Mouse (Mus musculus): ENCODE measurements around the gene Actr5. TPM values are rescaled to one million over a fixed set of nuclear protein-coding genes. Genes with fewer than 3 reads are reported as not detected.

The Actr5 gene
- 10 to 100 TPM; 11.3 to 12.8 TPM for total RNA-seq (2021)
- long read RNA-seq, experiment 1, partial matches to known transcripts, result 0 of 7 reads
- long read RNA-seq, experiment 1, other reads (novel, unspliced or antisense), result 3 of 7 reads
- long read RNA-seq, experiment 2, transcript Actr5-201 (9 exons, 2,402 nt), result major isoform, 6 of 13 reads
- long read RNA-seq, experiment 2, partial matches to known transcripts, result 2 of 13 reads
- long read RNA-seq, experiment 2, other reads (novel, unspliced or antisense), result 4 of 13 reads

DNA sequence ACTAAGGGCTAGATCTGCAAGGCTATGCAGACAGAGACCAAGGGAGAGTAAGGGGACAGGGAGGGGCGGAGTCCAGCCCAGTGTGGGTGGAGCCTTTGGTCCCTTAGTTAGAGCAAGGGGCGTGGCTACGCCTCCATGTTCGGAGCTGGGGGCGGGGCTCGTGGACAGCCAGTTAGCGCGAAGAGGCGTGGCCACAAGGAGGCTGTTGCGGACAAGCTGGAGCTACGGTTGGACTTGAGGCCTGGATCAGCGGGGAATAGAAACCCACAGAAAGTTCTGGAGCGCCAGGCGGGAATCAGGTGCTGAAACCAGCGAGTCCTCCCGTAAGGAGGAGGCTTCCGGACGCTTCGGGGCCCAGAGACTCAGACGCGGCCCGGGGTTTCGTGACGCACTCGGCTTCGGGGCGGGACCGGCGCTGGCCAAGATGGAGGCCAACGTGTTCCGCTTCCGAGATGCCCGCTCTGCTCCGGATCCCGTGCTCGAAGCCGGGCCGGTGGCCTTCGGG is at the start of gene Actr5:
Gene Actr5, plus strand, starts transcription at position 171 of the 505 bp plus-strand sequence.
- peak within 1 kb of the TSS; percentile 96 for H3K27ac ChIP-seq
- peak; percentile 19; the same call in 1 of the 2 replicates for TF ChIP-seq CTCF (conservative IDR thresholded peaks at IDR 0.05)
- H3K4me3 ChIP-seq, result peak within 1 kb of the TSS; percentile 93
- peak; percentile 84 to 90 for DNase-seq (ENCODE audit: low spot score in 2 of 2)

DNA sequence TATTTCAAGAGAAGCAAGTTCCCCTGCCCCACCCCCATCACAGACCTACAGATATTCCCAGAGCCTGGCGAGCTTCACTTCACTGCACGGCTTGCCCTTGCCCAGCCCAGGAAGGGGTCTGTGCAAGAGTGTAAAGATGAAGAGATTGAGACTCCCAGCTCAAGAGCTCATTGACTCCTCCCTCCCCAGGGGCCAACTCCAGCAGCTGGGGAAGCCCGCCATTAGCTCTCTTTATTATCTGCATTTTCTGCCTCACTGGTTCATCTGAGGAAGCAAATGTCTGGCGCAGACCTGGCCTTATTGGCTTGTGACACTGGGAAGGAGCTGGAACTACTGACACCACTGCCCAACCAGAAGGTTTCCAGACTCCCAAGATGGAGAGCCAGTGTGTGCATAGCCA is 44.7 kb upstream of the Actr5 start:
- Histone ChIP-seq H3K27ac (no peak overlapping the region), H3K4me3 (no peak overlapping the region)
- DNase-seq (ENCODE audit: low spot score in 2 of 2), result no peak
- TF ChIP-seq CTCF (conservative IDR thresholded peaks at IDR 0.05), result no peak

DNA sequence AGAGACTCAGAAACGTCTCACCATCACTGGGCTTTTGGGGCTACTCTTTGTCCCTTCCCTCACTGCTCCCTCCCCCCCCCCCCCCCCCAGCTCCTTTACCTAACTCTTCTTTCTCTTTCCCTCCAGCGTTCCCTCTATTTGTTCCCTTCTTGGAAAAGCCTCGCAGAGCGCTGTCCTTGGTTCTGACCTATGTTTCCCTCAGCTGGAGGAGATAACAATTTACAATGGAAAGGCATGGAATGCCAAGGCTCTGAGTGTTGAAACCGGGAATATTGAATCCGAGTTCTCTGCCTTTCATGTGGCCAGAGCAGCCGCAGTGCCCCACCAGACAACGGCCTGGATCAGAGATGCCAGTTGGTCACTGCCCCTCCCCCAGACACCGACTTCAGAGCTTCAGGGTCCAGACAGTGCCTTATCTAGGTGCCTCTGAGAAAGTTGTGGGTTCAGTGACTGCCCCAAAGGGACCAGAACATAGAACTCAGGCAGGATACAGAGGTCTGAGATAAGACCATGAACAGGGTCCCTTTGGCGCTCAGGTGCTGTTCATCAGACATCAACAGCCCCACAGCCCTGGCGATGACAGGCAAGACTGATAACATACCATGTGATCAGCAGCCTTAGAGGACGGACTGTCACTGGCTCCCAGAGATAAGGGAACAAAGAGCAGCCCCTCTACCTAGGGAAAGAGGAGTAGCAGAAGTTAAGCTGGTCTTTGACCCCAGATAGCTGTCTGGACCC is 39.9 kb upstream of the Actr5 start:
- H3K27ac ChIP-seq, result no peak overlapping the region
- no peak for DNase-seq (ENCODE audit: low spot score in 2 of 2)
- no peak for TF ChIP-seq CTCF (conservative IDR thresholded peaks at IDR 0.05)
- H3K4me3 ChIP-seq, result no peak overlapping the region

GRCm38 (mm10) chr2:158588524-158589271 is 36.0 kb upstream of the Actr5 start:
- DNase-seq (ENCODE audit: low spot score in 2 of 2), result no peak
- no peak for TF ChIP-seq CTCF (conservative IDR thresholded peaks at IDR 0.05)
- Histone ChIP-seq H3K4me3 (no peak overlapping the region), H3K27ac (no peak overlapping the region)

DNA sequence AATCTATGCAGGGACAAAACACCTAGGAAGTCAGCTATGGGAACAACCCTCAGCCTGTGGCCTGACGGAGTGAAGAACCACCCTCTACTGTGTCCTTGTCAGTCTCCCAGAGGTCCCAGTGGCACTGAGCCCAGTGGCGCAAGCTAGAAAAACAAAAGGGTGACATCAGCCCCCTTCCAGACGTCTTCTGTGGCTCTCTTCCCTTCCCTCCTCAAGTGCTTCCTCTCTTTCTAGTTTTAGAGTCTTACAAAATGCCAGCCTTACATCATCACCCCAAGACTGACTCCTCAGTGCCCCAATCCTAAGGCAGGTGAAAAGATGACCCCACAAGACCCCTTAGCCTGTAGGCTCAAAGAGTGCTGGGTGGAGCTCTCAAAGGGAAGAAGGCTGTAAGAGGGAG is 34.2 kb upstream of the Actr5 start:
- Histone ChIP-seq H3K4me3 (no peak overlapping the region), H3K27ac (no peak overlapping the region)
- no peak for TF ChIP-seq CTCF (conservative IDR thresholded peaks at IDR 0.05)
- DNase-seq (ENCODE audit: low spot score in 2 of 2), result no peak

DNA sequence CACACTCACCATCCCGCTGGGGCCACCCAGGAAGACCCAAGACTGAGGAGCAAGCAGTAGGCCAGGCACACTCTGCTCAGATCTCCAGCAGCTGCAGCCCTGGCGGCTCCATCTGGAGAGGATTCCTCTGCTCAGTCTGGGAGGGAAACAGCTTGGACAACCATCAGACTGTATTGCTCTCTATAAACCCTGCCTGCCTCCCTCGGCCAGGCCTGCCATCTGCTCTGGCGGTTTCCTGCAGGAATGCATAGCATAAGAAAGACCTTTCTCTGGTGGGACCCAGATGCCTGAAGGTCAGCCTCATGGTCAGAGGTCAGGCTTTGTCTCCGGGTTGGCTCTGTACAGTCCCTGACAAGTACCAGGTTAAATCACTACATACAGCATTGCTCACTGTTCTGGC is 33.4 kb upstream of the Actr5 start:
- no peak overlapping the region for H3K27ac ChIP-seq
- peak in 1 of 2 experiments; percentile 35 for DNase-seq (ENCODE audit: low spot score in 2 of 2)
- no peak for TF ChIP-seq CTCF (conservative IDR thresholded peaks at IDR 0.05)

GRCm38 (mm10) chr2:158593371-158593770 is 31.3 kb upstream of the Actr5 start:
- TF ChIP-seq CTCF (conservative IDR thresholded peaks at IDR 0.05), result no peak

More for the DNA sequence above, 33.4 kb upstream of the Actr5 start:
- H3K4me3 ChIP-seq, result no peak overlapping the region

GRCm38 (mm10) chr2:158595103-158595502 is 29.6 kb upstream of the Actr5 start:
- TF ChIP-seq CTCF (conservative IDR thresholded peaks at IDR 0.05), result no peak
- H3K4me3 ChIP-seq, result no peak overlapping the region
- H3K27ac ChIP-seq, result no peak overlapping the region
- DNase-seq (ENCODE audit: low spot score in 2 of 2), result no peak

More at GRCm38 (mm10) chr2:158593371-158593770, 31.3 kb upstream of the Actr5 start:
- no peak overlapping the region for H3K27ac ChIP-seq
- no peak overlapping the region for H3K4me3 ChIP-seq
- DNase-seq (ENCODE audit: low spot score in 2 of 2), result no peak

- Histone ChIP-seq H3K27ac (no peak overlapping the region), H3K4me3 (no peak overlapping the region)
- no peak for TF ChIP-seq CTCF (conservative IDR thresholded peaks at IDR 0.05)
- no peak for DNase-seq (ENCODE audit: low spot score in 2 of 2)
Observed at GRCm38 (mm10) chr2:158595577-158595976, 29.1 kb upstream of the Actr5 start.

- no peak for TF ChIP-seq CTCF (conservative IDR thresholded peaks at IDR 0.05)
- no peak overlapping the region for H3K27ac ChIP-seq
- no peak overlapping the region for H3K4me3 ChIP-seq
- DNase-seq (ENCODE audit: low spot score in 2 of 2), result no peak
Observed at GRCm38 (mm10) chr2:158596803-158597202, 27.9 kb upstream of the Actr5 start.

- no peak overlapping the region for H3K27ac ChIP-seq
- TF ChIP-seq CTCF (conservative IDR thresholded peaks at IDR 0.05), result no peak
- no peak overlapping the region for H3K4me3 ChIP-seq
- DNase-seq (ENCODE audit: low spot score in 2 of 2), result no peak
Observed at GRCm38 (mm10) chr2:158600517-158600916, 24.2 kb upstream of the Actr5 start.

GRCm38 (mm10) chr2:158601326-158601725 is 23.4 kb upstream of the Actr5 start:
- TF ChIP-seq CTCF (conservative IDR thresholded peaks at IDR 0.05), result no peak
- Histone ChIP-seq H3K4me3 (no peak overlapping the region), H3K27ac (no peak overlapping the region)
- no peak for DNase-seq (ENCODE audit: low spot score in 2 of 2)

- no peak overlapping the region for H3K27ac ChIP-seq
- no peak overlapping the region for H3K4me3 ChIP-seq
Observed at GRCm38 (mm10) chr2:158602663-158603062, 22.0 kb upstream of the Actr5 start.

More at GRCm38 (mm10) chr2:158602663-158603062, 22.0 kb upstream of the Actr5 start:
- TF ChIP-seq CTCF (conservative IDR thresholded peaks at IDR 0.05), result no peak
- no peak for DNase-seq (ENCODE audit: low spot score in 2 of 2)

All from layer of hippocampus, adult 2 months (tissue).